Mouse (Mus musculus): ENCODE measurements at regions not wholly inside any gene's neighbourhood (a gene's known extent, or its start where the extent isn't known, plus 50 kb on each side); places are given as distances from the start of the nearest gene placed in this dataset.

DNA sequence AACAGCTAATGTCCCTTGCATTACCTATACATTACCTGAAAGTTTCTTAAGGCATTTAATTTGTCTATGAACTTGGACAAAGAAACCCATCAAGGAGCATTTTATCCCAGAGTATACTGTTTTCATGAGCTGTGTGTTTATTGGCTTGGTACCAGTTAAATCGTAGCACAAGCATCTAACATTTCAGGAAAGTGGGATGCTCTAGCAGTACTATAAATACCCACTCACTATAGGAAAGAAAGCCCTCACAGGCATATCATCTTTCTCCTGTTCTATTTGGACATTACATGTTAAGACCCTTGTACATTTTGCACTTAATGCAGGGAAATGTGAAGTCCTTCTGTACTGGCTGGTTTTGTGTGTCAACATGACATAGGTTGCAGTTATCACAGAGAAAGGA lies 163.9 kb downstream of the Ptprc start:
- in situ Hi-C loops (cut with MboI) = no loop called here

DNA sequence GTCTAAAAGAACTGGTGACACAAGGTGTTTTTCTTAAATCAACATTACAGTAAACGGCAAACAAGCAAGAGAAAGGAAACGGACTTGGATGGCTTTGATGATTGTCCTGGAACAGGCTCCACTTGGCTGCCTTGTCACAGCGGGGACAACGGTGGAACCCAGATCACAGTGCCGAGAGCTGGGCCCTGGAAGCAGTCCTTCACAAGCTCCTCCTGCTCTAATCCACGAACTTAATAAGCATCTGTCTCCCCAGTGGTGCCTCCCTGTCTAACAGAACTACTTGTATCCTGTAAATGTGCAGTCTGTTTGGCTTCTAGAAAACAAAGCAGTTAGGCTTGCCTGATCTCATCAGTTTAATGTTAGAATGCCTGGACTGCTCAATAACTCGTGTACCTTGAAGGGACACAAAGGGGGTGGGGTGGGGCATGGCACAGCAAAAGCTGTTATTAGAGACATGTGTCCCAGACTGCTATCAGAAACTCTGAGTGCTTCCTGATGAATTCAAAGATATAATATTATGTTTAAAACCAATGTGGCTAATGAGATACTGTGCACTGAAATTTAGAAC lies 164.5 kb downstream of the Ptprc start:
- in situ Hi-C loops (cut with MboI) = no loop called here

DNA sequence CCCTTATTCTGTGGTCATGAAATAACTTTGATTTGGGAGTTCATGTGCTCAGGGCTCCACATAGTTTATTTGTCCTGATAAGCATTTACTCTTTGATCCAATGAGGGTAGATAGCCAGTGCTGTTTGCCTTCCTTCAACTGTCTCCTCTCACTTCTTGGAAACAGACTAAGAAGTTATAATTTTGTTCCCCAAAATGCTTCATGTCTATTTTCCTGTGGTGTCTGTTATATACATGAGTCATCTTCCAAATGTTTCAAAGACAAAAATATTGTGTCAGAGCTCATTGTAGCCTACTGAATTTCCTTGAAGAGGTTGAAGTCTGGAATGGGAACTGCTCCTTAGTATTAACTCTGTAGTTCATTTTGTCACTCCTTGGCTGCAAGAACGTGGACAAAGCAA lies 168.7 kb downstream of the Ptprc start:
- in situ Hi-C loops (cut with MboI) = no loop called here

DNA sequence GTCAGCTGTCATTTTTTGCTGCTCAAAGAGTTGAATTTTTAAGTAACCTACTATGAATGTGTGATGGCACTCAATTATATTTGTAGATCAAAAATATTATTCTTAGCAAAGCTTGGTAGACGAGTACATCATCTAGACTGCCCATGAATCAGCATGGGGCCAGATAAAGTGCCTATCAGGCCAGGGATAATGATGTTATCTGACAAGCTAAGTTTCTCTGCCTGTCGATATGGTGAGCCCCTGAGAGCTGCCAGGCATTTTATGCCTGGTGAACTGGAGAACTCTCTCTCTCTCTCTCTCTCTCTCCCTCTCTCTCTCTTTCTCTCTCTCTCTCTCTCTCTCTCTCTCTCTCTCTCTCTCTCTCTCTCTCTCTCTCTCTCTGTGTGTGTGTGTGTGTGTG lies 171.2 kb downstream of the Ptprc start:
- in situ Hi-C loops (cut with MboI) = no loop called here

DNA sequence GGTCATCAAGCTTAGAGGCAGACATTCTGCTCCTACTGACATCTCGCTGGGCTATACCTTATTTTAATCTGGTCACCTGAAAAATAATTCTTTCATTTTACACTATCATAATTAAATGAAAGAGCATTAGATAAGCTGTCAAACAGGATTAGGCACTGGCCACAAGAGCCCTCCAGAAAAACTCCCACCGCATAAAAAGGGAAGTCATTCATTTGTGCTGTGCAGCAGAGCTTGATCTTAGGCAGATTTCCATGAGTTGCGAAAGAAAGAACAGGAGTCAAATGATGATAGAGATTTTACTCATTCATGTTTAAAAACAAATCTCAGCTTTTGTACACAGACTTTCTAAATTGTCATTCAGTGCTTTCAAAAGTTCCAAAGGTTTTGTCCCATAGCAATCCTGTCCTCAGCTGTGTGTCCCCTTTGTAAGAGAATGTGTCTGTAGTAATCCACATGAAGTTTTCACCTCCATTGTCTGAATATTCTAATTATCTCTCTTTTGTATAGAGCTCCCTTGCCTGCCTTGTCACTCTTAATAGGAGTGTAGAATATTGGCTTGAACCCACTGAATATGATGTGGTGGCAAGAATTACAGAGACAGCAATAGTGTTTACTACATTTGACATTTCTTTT lies 176.1 kb downstream of the Ptprc start:
- in situ Hi-C loops (cut with MboI) = no loop called here

DNA sequence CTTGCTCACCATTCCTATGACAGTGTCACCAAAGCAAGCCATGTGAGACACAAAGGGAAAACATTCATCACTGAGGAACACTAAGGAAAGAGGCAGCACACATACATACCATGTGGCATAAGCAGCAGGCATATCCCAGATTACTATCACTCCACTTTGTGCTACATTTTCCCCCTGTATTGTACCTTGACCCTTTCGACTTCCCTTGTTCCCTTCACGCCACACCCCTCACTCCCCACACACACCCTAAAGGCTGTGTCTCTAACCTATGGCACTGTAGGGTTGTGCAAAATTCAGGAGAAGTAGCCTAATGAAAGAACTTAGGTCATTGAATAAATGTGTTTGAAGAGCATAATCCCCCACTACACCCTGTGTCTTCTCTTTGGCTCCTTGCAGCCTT lies 179.5 kb downstream of the Ptprc start:
- in situ Hi-C loops (cut with MboI) = no loop called here

DNA sequence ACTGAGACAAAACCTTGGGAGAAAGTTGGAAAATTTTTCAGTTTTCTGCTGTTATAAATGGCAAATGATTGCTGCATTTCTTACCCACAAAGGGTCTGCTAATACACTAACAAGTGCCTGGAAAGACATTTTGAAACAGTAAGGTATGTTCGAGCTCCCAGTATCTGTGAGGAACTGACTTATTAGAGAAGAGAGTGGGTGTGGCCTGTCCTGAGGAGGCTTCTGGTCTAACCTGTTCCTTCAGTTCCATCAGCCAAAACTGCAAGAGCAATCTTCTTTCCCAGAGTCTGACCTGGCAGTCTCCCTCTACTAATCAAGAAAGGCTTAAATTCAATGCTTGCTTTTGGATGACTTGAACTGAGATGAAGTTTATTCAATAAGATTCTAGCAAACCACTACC lies 183.6 kb downstream of the Ptprc start:
- in situ Hi-C loops (cut with MboI) = no loop called here

DNA sequence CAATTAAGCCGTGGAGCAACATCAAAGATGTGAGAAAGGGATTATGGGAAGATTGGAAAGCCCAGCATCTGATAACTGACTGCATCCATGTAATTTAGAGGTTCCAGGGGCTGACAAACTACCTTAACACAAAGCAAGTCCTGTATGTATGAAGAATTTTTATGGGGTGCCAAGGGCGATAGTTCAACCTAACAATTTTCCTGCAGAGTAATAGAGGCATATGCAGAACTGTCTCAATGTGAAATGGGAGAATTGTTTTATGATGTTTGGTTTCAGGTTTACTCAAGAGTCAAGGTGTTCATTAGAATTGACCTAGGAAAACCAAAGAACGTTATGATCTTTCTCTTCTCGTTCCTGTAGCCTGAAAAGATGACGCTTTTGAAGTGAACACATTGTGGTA lies 184.1 kb downstream of the Ptprc start:
- in situ Hi-C loops (cut with MboI) = no loop called here

DNA sequence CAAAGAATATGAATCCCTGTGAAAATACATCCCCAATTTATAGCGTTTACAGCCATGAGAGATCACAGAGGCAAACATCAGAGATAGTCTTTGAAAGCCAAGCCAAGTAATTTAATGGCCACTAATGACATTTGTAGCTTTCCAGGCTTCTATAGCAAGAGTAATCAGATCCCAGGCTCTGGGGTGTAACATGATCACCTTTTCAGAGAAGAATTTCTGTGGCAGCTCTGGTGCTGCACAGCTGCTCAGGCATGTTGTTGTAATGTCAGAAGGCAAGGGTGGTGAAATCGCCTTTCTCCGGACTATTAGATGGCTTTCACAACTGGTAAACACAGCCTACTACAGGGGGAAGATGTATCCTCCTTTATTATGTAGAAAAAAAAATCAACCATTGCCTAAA lies 202.1 kb downstream of the Ptprc start:
- in situ Hi-C loops (cut with MboI) = no loop called here

DNA sequence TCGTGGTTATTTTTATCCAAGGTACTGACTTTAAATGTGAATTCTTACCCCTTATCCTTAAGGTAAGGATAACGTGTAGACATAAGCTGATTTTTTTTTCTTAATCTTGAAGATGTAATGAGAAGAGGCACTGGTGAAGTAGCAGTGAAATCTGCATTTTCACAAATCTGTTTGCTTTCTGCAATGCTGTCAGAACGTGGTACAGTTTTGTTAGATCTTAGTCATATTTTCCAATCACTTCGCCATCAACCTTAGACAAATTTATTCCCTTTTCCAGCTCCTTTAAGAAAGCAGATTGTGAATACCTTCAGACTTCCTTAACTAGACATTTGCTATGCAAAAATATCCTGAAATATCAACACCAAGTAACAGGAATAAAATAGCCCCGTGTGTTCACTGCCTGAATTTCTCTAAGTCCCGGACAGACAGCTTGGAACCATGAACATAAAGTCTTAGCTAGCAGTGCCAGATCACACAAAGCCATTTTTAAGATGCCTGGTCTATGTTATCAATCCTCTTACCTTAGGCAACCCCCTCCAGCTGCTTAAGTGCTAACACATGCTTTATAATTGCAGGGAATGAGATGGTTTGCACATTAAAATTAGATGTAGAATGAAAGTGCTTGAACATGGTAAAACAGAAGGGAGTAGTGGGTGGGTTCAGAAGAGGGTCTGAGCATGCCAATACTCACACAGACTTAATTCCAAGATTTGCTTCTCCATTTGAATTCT lies 202.7 kb downstream of the Ptprc start:
- in situ Hi-C loops (cut with MboI) = no loop called here

DNA sequence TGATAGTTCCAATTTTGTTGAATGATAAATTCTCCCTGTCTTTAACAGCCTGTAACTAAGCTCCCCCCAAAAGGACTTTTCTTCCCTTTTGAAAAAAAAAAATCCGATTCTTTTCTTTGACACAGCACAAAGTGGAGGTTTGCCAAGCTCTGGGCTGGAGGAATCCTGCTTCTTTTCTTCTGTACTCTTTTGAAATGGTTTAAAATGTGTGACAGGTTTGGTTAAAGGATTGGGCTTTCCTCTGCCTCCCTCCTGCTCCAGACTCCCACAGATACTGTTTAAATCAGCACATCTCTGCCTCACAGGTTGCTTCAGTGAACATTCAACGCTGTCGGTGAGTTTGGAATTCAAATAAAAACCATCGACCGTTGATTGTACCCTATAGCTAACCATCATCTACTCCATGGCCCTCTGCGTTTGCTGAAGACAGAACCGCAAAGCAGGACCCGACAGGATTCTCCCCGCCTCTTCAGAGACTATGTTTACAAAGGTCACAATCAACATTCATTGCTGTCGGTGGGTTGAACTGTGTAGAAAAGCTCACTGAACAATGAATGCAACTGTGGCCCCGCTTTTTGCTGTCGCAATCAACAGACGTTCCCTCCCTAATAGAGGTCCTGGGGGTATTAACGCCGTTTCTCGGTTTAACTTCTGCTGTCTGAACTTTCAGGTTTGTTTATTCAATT lies 209.2 kb downstream of the Ptprc start:
- in situ Hi-C loops (cut with MboI) = no loop called here

DNA sequence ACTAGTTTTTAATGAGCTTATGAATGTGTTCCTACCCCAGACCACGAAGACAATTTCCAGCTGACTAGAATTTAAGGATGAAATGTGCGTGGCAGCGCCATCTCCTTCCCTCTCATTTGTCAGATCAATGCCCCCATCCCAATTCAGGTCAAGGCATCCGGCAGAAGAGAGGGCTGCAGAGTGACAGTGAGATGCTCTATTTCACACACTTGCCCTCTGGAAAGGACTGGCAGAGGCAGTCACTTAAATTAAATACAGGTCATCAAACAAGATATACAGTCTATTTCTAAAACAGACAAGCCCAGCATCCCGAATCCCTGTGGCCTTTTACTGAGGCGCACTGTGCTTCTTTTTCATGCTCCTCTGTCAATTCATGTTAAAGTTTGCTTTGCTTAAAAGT lies 211.9 kb downstream of the Ptprc start:
- in situ Hi-C loops (cut with MboI) = no loop called here

DNA sequence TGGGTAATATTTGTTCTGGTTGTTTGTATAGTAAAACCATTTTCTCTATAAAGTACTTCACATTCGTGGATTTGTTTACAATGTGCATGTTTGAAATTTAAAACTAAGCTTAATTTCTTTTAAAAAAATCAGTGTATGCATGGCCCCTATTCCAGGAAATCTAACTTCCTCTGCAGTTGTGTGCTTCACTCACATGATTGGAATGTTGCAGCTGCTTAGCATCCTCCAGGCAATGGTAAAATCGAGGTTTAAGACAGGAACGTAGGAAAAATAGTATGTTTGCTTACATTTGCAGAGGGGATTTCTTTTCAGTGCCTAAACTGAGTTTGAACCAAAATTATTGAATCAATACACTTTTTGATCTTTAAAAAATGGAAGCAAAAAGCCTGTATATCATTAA lies 217.5 kb downstream of the Ptprc start:
- in situ Hi-C loops (cut with MboI) = no loop called here

DNA sequence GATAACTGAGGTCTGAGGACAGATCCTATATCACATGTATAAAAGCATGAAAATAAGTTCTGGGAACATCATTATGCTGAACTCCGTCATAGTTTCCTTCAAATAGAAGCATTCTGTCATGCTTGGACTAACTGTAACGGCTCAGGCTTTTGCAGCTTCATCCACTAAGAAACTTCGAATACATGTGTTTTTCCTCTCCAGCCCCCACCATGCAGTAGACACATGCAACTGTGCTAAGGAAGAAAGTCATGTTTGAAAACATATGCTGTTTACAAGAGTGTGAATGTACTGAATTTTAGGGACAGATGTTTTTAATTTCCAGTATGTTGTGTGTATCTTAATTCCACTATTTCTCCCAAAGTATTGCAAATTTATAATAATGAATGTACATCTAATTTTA lies 219.5 kb downstream of the Ptprc start:
- in situ Hi-C loops (cut with MboI) = no loop called here

DNA sequence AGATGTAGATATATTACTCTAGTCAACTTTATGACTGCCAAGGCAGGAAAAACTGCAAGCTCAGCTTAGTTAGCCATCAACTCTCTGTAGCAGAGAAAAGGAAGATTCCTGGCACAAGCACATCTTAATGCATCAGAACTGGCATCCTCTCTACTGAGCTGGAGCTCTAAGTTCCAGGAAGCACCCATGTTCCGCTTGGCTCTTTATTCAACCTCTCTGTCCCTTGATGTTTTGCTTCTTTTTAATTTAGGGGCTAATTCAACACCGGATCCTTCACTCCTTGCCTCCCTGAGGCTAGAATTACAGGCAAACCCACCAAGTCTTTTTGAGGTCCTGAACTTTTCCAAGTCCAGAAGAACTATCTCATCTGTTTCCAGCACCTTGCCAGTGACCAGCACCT lies 220.4 kb downstream of the Ptprc start:
- in situ Hi-C loops (cut with MboI) = no loop called here

DNA sequence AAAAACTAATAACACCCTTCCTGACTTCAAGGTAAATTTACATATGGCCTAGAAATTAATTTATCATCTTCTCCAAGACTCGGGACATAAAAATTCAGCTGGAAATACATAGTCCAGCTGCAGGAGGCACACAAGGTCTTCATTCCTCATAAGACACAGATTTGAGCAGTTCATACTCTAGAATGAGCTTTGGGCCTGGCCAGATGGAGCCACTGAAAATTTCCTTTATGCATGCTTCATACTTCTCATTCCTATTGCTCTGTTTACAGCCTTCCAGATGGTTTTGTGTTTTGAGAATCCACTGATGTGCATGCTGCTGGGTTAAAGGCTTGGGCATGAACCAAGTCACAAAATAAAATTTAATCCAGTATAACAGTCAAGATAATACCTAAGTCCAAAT lies 222.1 kb downstream of the Ptprc start:
- in situ Hi-C loops (cut with MboI) = no loop called here

DNA sequence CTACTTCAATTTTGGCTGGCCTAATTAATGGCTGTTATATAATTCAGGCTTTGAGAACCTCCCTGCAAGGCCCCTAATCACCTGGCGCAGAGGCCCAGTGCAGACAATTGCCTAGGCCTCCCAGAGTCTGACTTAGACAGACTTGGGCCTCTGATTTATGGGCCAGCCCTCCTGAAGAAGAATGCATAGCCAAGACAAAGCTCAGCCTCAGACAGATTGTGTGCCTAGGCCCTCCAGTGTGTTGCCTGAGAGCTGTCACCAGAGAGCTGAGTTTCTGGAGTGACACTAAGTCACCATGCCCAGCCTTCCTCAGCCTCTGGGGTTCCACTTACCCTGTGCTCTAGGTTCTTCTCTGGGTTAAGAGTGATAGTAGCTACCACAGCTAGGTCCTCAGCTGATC lies 222.7 kb downstream of the Ptprc start:
- in situ Hi-C loops (cut with MboI) = no loop called here

DNA sequence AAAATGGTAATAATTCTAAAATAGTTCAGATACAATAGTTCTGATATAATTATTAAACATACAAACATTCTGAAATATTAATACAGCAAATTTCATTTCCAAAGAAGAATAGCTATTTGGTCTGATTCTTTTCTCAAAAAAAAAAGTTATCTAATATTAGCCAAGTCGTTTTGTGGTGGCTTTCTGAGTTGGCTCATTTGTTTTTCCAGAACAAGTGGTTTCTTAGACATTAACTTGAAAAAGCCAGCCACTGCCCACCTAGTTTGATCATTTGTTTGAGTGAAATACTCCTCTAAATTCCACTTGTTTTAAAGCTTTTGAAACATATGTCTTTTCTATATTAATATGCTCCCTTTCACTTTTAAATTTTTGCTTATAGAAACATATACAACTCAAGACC lies 227.6 kb downstream of the Ptprc start:
- in situ Hi-C loops (cut with MboI) = no loop called here

DNA sequence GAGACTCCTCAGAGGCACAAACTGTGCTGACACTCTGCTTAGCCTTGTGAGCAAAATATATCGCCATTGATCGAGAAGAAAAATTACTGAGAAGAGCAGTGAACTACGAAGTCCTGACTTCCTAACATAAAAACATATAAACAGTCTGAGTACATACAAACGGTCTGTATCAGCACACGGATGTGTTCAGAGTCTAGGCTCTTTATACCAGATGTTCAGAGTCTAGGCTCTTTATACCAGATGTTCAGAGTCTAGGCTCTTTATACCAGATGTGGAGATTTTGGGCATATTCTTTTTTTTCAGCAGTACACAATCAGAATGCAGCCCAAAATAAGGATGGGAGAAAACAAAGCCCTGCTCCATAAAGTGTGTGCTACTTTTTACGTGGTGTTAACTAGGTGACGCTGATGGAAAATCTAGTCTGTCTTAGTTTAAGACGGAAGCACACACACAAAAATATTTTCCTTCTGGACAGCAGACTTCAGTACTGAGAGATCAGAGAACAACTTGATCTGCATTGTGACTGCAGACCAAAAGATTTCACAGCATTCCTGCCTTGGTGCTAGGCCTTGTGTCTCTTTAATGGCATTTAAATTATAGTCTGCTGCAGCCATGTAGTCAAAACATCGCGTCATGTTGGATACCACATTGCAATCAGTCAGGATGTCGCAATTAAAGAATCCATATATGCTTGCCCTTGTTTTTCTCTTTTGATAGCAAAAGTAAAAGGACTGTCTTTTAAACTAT lies 233.6 kb downstream of the Ptprc start:
- in situ Hi-C loops (cut with MboI) = no loop called here

DNA sequence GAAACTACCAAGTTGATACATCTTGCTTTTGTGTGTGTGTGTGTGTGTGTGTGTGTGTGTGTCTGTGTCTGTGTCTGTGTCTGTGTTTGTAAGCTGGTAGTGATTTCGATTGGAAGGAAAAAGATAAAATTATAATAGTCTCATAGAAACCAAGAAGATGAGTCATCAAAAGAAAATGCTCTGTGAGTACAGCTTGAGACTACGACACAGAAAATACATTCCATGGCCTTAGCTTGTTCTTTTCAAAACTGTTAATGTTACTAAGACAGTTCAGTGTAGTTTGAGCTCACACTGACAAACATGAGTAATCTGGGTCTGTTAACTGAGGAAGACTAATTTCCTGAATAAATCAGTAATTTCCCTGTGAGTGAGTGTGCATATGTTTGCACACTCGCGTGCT lies 239.8 kb downstream of the Ptprc start:
- in situ Hi-C loops (cut with MboI) = no loop called here

DNA sequence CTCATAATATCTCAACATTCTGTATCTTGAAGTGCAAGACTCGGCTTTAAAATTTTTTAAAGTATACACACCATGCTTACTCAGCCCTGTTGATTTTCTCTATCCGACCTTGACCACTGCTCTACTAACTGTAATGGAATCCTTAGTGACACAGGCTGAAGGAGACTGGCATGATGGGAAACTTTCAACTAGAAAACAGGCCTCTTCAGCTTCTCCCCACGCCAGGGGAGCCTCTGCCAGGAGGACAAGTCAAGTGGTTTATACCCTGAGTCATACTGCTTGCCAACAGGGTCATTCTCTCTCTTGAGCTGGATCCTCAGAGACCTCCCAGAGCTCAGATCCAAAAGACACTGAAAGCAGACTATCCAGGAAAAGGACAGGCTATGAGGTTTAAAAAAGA lies 245.7 kb downstream of the Ptprc start:
- in situ Hi-C loops (cut with MboI) = no loop called here

DNA sequence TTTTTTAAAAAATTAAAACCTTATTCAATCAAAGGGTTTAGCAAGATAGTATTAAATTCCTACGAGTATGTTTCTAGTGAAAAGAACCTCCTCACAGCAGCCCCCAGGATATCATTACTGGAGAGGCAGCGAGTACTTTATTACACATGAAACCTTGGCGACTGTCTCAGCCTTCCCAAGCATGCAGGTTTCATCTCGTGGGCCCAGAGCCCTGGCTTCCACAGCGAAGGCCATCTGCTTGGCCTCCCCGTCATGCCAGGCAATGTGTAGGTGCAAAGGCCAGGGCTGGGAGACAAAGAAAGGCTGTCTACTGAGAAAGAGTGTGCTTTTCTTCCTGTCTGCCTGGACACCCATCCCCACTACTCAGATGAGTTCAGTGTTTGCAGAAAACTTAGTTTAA lies 247.0 kb downstream of the Ptprc start:
- in situ Hi-C loops (cut with MboI) = no loop called here

All from mature B cell (primary cell).